Mouse (Mus musculus) liver, embryonic 13.5 days (tissue): ENCODE measurements around the gene Ulk3. TPM values are rescaled to one million over a fixed set of nuclear protein-coding genes. Genes with fewer than 3 reads are reported as not detected.
A peak's percentile ranks its signal among the peaks of the same experiment; 100 is the strongest.

Experiments used
- ATAC-seq: fragments of 200-750 bp; cut with Nextera tagmentation; 2 replicates; pipeline ENCODE4 v1.8.0; 2017; ENCODE audit warnings: low read depth, mild to moderate bottlenecking, moderate number of reproducible peaks, moderate library complexity
- DNase-seq: peaks from one replicate; pipeline ENCODE4 v3.0.0; 2022
- H3K27ac ChIP-seq: fragments of 300-500 bp; sonication (generic); 2 replicates; pipeline ENCODE4 v1.5.1; 2015; ENCODE audit warnings: moderate library complexity, mild to moderate bottlenecking, inconsistent platforms
- H3K27me3 ChIP-seq: fragments of 300-500 bp; sonication (generic); 2 replicates; pipeline ENCODE4 v1.6.1; 2015; ENCODE audit warnings: mild to moderate bottlenecking, inconsistent platforms
- H3K36me3 ChIP-seq: fragments of 300-500 bp; sonication (generic); 2 replicates; pipeline ENCODE4 v1.6.1; 2015; ENCODE audit warnings: mild to moderate bottlenecking, inconsistent platforms
- H3K4me1 ChIP-seq: fragments of 300-500 bp; sonication (generic); replicated peaks from 2 replicates; pipeline ENCODE4 v1.6.1; 2015; ENCODE audit warnings: inconsistent platforms
- H3K4me2 ChIP-seq: fragments of 300-500 bp; sonication (generic); 2 replicates; pipeline ENCODE4 v1.6.1; 2015; ENCODE audit warnings: inconsistent platforms, mild to moderate bottlenecking, moderate library complexity
- H3K4me3 ChIP-seq: fragments of 300-500 bp; sonication (generic); replicated peaks from 2 replicates; pipeline ENCODE4 v1.5.1; 2015; ENCODE audit warnings: mild to moderate bottlenecking, inconsistent platforms
- H3K9ac ChIP-seq: fragments of 300-500 bp; sonication (generic); 2 replicates; pipeline ENCODE4 v1.6.1; 2015; ENCODE audit warnings: mild to moderate bottlenecking, inconsistent platforms
- H3K9me3 ChIP-seq: fragments of 300-500 bp; sonication (generic); replicated peaks from 2 replicates; pipeline ENCODE4 v1.6.1; 2016; ENCODE audit warnings: inconsistent platforms
- WGBS: fragments of 180-500 bp; shearing (Covaris S2); methylation state at CpG from one replicate; pipeline ENCODE4 v1.1.7; 2015; ENCODE audit not compliant: insufficient replicate concordance; 5-methylcytosine and 5-hydroxymethylcytosine counted together
- polyA plus RNA-seq: library from polyadenylated mRNA; unstranded; fragments of >200 nt; fragmentation: Nextera tagmentation; extraction: Ambion mirVana; gene quantifications from 2 replicates; pipeline ENCODE4 v1.2.1, GENCODE M21; 2015

Ulk3 gene
- polyA plus RNA-seq, 1 experiment from 2014 or later: 3.7 TPM

GRCm38 (mm10) chr9:57644944-57645893, 56.0 kb downstream of the Ulk3 start:
- Histone ChIP-seq H3K4me2 (peak overlapping the region; percentile 98), H3K4me3 (peak overlapping the region; percentile 88), H3K27ac (peak overlapping the region; percentile 95), H3K9ac (peak overlapping the region; percentile 96), H3K9me3 (no peaks in the 10 kb centered on the region), H3K27me3 (no peaks in the 10 kb centered on the region), H3K4me1 (peaks cover 75% of the 10 kb centered on the region), H3K36me3 (peaks cover 14% of the 10 kb centered on the region; the same call in 1 of the 2 replicates)
- ATAC-seq: peak; percentile 79
- WGBS: under 1% methylated on average over 85 of the region's 85 CpGs
- peak; percentile 89 for DNase-seq

Other genes with a start within 250 kb of the Ulk3 start
- 10.4 and 11.3 TPM in 2 replicates for gene Ppcdc, start 149.3 kb upstream of the Ulk3 start, polyA plus RNA-seq
- gene Scamp5, start 121.4 kb upstream of the Ulk3 start, polyA plus RNA-seq: 7.2 and 8.2 TPM in 2 replicates
- gene Rpp25, start 85.4 kb upstream of the Ulk3 start, polyA plus RNA-seq: 0.59 and 0.77 TPM in 2 replicates
- gene Cox5a, start 68.2 kb upstream of the Ulk3 start, polyA plus RNA-seq: 412 and 430 TPM in 2 replicates
- 7.6 and 8.2 TPM in 2 replicates for gene Fam219b, start 51.9 kb upstream of the Ulk3 start, polyA plus RNA-seq
- gene Mpi, start 36.7 kb upstream of the Ulk3 start, polyA plus RNA-seq: 12.3 and 13.2 TPM in 2 replicates
- gene Scamp2, start 28.5 kb upstream of the Ulk3 start, polyA plus RNA-seq: 26.9 and 27.6 TPM in 2 replicates
- gene Cplx3, start 16.8 kb downstream of the Ulk3 start, polyA plus RNA-seq: not detected in 2 replicates
- gene Lman1l, start 31.3 kb downstream of the Ulk3 start, polyA plus RNA-seq: 0.06 TPM in 1 of 2 replicates, not detected in the other
- gene Csk, start 64.2 kb downstream of the Ulk3 start, polyA plus RNA-seq: 20.7 and 21.7 TPM in 2 replicates
- gene Cyp1a2, start 94.3 kb downstream of the Ulk3 start, polyA plus RNA-seq: 0.10 TPM in 1 of 2 replicates, not detected in the other
- 0.17 and 0.22 TPM in 2 replicates for gene Cyp1a1, start 98.5 kb downstream of the Ulk3 start, polyA plus RNA-seq
- gene Edc3, start 119.1 kb downstream of the Ulk3 start, polyA plus RNA-seq: 16.7 and 18.4 TPM in 2 replicates
- gene Clk3, start 176.4 kb downstream of the Ulk3 start, polyA plus RNA-seq: 86.2 and 97.4 TPM in 2 replicates
- 9.7 and 11.7 TPM in 2 replicates for gene Arid3b, start 247.3 kb downstream of the Ulk3 start, polyA plus RNA-seq